Comparison of ENCODE assay signal across 17 mouse cellular contexts in genomic region chr5:47261658-47262411, GRCm38 (mm10).
DNase-seq lines count a peak whose midpoint lies in the region; ATAC-seq and TF ChIP-seq lines count a peak whose summit lies in the region.
"Had no signal": no experiment of that assay in that cellular context is flagged by ENCODE, and none has a peak within 500 bp of the region (broad histone marks: within the 10 kb centered on the region; RNA-seq: fewer than 3 reads in every experiment).

No protein-coding gene starts in this region.

- peak; percentile 73 for ATAC-seq in forebrain, embryonic 13.5 days
- ATAC-seq in hindbrain, embryonic 13.5 days (ENCODE audit: low FRiP score) = peak; percentile 76
- peak; percentile 50; the same call in 1 of the 2 replicates for ATAC-seq in midbrain, embryonic 14.5 days (ENCODE audit: low FRiP score, low TSS enrichment)

- no peak for TF ChIP-seq CTCF in brain, embryonic 14.5 days (IDR thresholded peaks at IDR 0.05; ENCODE audit: borderline replicate concordance, extremely low read depth, insufficient read depth, insufficient read length)

- no peaks in the 10 kb centered on the region for H3K9me3 ChIP-seq in forebrain, embryonic 13.5 days (replicated peaks)
- H3K9me3 ChIP-seq in hindbrain, embryonic 13.5 days = no peaks in the 10 kb centered on the region
- no peaks in the 10 kb centered on the region for H3K9me3 ChIP-seq in midbrain, embryonic 14.5 days (ENCODE audit: control insufficient read depth, low read length)
- H3K9me3 ChIP-seq: embryonic facial prominence, embryonic 15.5 days; heart, embryonic 15.5 days had no signal

- no peak overlapping the region for H3K4me3 ChIP-seq in forebrain, embryonic 13.5 days
- H3K4me3 ChIP-seq in hindbrain, embryonic 13.5 days = no peak overlapping the region
- no peak overlapping the region for H3K4me3 ChIP-seq in midbrain, embryonic 14.5 days (replicated peaks; ENCODE audit: low read depth, low read length)
- H3K4me3 ChIP-seq: embryonic facial prominence, embryonic 15.5 days; heart, adult 2 months; heart, embryonic 15.5 days had no signal

- H3K9ac ChIP-seq in forebrain, embryonic 13.5 days = no peak overlapping the region
- no peak overlapping the region for H3K9ac ChIP-seq in hindbrain, embryonic 13.5 days
- no peak overlapping the region for H3K9ac ChIP-seq in midbrain, embryonic 14.5 days (replicated peaks; ENCODE audit: low read length)
- H3K9ac ChIP-seq: embryonic facial prominence, embryonic 15.5 days; heart, embryonic 15.5 days had no signal

- peak; percentile 84 for DNase-seq in brain, embryonic 14.5 days (ENCODE audit: low read depth)
- DNase-seq in midbrain, embryonic 14.5 days = peak; percentile 31
- no peak for DNase-seq in thymus, postnatal 36 days
- no peak for DNase-seq in kidney, adult 11 months
- no peak for DNase-seq in layer of hippocampus, adult 8-10 months (ENCODE audit: low spot score in 2 of 2)
- DNase-seq: adrenal gland, postnatal 25 days; cerebellum, adult 8-10 months; gastrocnemius, postnatal 10 days; heart, adult 2 months; kidney, postnatal 4 days; layer of hippocampus, postnatal 36 days; lung, adult 18-20 months; lung, postnatal 4 days had no signal

- no peak overlapping the region for H3K27ac ChIP-seq in forebrain, embryonic 13.5 days
- no peak overlapping the region for H3K27ac ChIP-seq in hindbrain, embryonic 13.5 days
- H3K27ac ChIP-seq in midbrain, embryonic 14.5 days (replicated peaks; ENCODE audit: low read depth, low read length) = no peak overlapping the region
- H3K27ac ChIP-seq: embryonic facial prominence, embryonic 15.5 days; heart, adult 2 months; heart, embryonic 15.5 days had no signal

- H3K36me3 ChIP-seq in forebrain, embryonic 13.5 days (ENCODE audit: poor library complexity, severe bottlenecking) = no peaks in the 10 kb centered on the region
- no peaks in the 10 kb centered on the region for H3K36me3 ChIP-seq in hindbrain, embryonic 13.5 days
- no peaks in the 10 kb centered on the region for H3K36me3 ChIP-seq in midbrain, embryonic 14.5 days (ENCODE audit: control insufficient read depth, insufficient read depth, low read length)
- H3K36me3 ChIP-seq: embryonic facial prominence, embryonic 15.5 days; heart, embryonic 15.5 days had no signal

- no peak overlapping the region for H3K4me2 ChIP-seq in forebrain, embryonic 13.5 days
- H3K4me2 ChIP-seq in hindbrain, embryonic 13.5 days = no peak overlapping the region
- no peak overlapping the region for H3K4me2 ChIP-seq in midbrain, embryonic 14.5 days (ENCODE audit: low read length)
- H3K4me2 ChIP-seq: embryonic facial prominence, embryonic 15.5 days; heart, embryonic 15.5 days had no signal

- no peak for TF ChIP-seq POLR2A in brain, embryonic 14.5 days (IDR thresholded peaks at IDR 0.05; ENCODE audit: borderline replicate concordance, extremely low read depth, insufficient read depth, insufficient read length, poor library complexity, severe bottlenecking)

- no peaks in the 10 kb centered on the region for H3K4me1 ChIP-seq in forebrain, embryonic 13.5 days
- H3K4me1 ChIP-seq in hindbrain, embryonic 13.5 days (replicated peaks) = 0 out of 2 replicates have a peak, but pooled peaks cover 4% of the 10 kb centered on the region
- no peaks in the 10 kb centered on the region for H3K4me1 ChIP-seq in midbrain, embryonic 14.5 days (ENCODE audit: control insufficient read depth, insufficient read depth, low read length)
- H3K4me1 ChIP-seq: embryonic facial prominence, embryonic 15.5 days; heart, embryonic 15.5 days had no signal

- no peaks in the 10 kb centered on the region for H3K27me3 ChIP-seq in forebrain, embryonic 13.5 days
- H3K27me3 ChIP-seq in hindbrain, embryonic 13.5 days = no peaks in the 10 kb centered on the region
- no peaks in the 10 kb centered on the region for H3K27me3 ChIP-seq in midbrain, embryonic 14.5 days (ENCODE audit: control insufficient read depth, insufficient read depth, low read length)
- H3K27me3 ChIP-seq: embryonic facial prominence, embryonic 15.5 days; heart, embryonic 15.5 days had no signal

- WGBS in forebrain, embryonic 13.5 days = 31% methylated on average over 5 of the region's 5 CpGs
- WGBS in hindbrain, embryonic 13.5 days = 32% methylated on average over 5 of the region's 5 CpGs
- WGBS in midbrain, embryonic 14.5 days = 26% methylated on average over 5 of the region's 5 CpGs

Comparison
In these comparisons a context has a peak if more than half of its experiments do, and no peak if none do; other contexts are left out.
1. DNase-seq: peak in brain, embryonic 14.5 days (single experiment) and midbrain, embryonic 14.5 days (single experiment); none in thymus, postnatal 36 days (0 of 2), kidney, adult 11 months (single experiment) and layer of hippocampus, adult 8-10 months (0 of 2).
2. Peak in every context shown above with its lines, with median percentiles within 50 percentile points of each other: ATAC-seq.